Mouse (Mus musculus) lung, postnatal 4 days (tissue): ENCODE measurements around the gene Ppp6c.
A peak's percentile ranks its signal among the peaks of the same experiment; 100 is the strongest.
"Not testable (repeated sequence)": the region's sequence is repeated elsewhere in the genome, so short reads cannot be mapped to it uniquely, and the experiment has no call there.

ENCODE experiments used
- DNase-seq, 2 experiments: peaks; one replicate each; pipeline ENCODE4 v3.0.0; 2021

Gene Ppp6c

DNA sequence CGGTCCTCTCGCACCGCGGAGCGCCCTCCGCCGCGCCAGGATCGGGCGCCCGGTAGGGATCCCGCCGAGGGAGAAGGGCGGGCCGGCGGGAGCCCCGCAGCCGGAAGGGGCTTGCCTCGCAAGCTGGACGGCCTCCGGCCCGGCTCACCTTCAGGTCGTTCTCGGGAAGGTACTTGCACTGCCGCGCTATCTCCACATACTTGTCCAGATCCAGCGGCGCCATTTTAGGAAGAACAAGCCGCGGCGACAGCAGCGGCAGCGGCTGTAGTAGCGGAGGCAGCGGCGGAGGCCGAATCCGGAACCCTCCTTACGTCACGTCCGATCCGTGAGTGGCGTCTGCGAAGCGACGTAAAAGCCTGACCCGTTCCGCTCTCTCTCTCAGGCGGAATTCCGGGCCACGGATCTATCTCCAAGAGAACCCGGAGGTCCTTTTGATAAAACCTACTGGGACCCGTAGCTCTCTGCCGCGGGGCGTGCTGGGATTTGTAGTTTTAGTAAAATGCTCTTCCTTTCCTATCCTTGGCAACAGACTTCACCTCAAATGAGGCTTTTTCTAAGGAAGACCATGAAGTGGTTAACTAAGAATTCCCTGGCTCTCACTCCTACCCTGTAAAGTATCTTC, at the start of gene Ppp6c:
Gene Ppp6c (minus strand): TSS at position 433 of the 622 bp plus-strand sequence.
- DNase-seq: peak; percentile 92 to 95

DNA sequence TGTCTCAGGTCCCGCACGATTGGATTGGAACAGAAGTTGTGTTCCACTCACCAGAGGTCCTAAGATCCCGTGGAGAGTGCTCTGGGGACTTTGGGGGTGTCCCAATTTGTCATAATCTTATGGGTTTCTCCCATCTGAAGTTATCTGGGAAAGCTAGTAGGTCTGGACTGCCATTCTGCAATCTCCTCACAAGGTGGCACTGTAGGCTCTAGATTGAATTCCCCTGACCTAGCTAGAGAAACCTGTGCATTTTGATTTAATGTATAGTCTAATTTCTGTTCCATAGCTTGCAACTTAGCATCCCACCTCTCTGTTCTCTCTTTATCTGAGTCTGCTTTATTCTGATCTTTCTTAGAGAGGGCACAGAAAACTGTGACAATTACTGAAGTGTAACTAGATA, 42.1 kb upstream of the Ppp6c start:
- DNase-seq: peak in 1 of 2 experiments; percentile 11

DNA sequence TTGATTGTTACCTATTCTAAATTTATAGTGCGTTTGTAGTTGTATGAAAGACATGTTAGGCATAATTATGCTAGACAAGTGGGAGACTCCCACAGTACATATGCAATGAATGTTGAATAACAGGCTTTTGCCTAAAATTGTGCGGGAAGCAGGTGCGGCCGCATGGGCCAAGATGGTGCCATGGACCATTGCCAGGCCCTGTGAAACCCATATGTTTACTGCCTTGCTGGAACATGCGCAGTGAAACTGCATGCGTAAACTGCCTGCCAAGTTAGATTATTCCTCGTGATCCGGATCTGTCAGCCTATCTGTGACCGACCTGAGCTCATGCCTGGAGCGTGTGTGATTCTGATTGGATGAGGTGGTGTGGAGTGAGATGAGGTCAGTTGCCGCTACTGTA, 26.0 kb upstream of the Ppp6c start:
- not testable (repeated sequence) for DNase-seq

DNA sequence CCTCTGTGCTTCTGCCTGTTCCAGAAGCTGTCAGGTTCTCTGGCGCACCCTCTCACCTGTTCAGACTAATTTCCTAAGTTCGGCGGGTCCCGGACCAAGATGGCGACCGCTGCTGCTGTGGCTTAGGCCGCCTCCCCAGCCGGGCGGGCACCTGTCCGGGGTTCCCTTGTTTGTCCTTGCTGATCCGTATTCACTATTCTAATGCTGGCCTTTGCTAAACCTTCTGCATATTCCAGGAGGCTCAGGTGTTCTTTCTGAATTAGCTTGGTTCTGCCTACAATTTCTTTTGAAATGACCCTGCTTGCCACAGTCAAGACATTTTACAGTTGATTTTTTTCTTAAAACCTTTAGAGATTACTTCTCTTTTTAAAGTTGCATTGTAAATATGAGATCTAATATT, 20.6 kb upstream of the Ppp6c start:
- DNase-seq: not testable (repeated sequence)

DNA sequence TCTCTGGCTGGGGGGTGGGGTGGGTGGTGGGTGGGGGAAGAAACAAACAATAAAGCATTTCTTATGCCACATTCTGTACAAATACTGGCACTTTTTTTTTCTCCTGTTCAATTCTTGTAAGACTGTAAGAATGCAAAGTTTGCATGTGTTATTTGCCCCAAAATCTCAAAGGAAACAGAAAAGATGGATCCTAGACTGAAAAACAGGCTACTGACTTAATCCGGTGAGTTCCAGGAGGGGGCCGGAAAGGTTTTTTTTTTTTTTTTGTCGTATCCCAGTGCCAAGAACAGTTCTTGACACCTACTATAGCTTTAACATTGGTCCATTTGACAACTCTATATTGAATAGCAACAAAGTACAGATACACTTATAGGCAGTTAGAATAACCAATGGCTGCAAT, 480 bp upstream of the Ppp6c start:
- DNase-seq: no peak

DNA sequence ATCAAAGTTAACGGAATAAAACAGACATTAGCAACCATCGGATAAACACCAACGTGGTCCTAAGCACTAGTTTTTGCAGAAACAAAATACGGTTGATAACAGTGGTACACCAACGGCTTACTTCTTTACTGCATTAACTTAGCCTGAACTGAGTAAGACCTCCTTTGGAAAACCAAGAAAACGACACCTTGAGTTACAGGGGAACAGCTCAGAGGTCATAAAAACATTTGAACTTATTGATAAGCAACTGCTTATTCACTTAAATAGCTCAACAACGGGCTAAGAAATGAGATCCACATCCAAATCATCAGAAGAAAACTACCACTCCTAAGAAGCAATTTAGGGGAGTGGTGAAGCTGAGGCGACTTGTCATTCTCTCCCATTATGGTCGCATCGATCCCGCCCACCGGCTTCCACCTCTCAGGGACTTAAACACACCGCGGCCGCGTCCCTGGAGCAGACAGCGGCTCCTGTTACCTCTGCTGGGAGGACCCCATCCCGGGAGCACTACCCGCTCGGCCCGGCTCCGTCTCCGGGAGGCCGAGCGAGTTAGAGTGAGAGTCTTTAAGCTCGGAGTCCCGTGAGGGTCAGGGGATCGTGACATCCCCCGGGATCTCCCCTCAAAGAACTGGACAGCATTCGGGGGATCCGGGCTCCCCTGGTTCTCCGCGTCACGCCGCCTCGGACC, 776 bp downstream of the Ppp6c start:
- peak in 1 of 2 experiments; percentile 49 for DNase-seq

DNA sequence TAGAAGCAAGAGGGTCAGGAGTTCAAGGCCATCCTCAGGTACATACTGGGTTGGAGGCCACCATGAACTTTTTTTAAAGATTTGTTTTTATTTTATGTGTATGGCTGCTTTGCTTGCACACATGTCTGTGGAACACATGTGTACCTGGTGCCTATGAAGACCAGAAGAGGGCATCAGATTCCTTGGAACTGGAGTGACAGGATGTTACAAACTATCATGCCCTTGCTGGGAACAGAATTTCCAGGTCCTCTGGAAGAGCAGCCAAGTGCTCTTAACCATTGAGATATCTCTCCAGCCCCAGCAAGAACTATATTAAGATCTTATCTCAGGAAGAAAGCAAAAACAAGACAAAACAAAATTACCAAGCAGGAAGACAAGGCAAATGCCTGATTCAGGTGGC, 1.6 kb downstream of the Ppp6c start:
- no peak for DNase-seq

DNA sequence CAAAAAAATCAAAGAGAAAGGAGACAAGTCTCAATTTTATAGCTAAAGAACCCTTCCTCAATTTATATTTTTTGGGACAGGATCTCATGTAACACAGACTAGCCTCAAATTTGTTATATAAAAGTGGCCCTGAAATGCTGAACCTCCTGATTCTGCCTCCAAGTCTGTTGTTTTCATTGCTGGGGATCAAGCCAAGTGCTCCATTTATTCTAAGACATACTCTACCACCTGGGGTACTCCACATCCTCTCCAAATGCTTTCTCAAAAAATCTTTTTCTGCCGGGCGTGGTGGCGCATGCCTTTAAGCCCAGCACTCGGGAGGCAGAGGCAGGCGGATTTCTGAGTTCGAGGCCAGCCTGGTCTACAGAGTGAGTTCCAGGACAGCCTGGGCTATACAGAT, 6.2 kb downstream of the Ppp6c start:
- no peak for DNase-seq

DNA sequence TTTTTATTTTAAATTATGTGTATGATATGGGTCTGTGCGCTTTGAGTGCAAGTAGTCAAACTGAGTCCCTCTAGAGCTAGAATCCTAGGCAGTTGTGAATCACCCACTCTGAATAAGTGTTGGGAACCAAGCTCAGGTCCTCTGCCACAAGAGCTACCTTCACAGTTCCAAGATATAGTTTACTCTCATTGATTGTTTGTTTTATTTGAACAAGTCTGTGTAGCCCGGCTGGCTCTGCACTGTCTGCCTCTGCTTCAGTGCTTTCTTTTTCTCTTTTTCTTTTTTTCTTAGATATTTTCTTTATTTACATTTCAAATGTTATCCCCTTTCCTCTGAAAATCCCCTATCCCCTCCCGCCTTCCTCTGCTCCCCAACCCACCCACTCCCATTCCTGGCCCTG, 7.2 kb downstream of the Ppp6c start:
- DNase-seq: no peak

DNA sequence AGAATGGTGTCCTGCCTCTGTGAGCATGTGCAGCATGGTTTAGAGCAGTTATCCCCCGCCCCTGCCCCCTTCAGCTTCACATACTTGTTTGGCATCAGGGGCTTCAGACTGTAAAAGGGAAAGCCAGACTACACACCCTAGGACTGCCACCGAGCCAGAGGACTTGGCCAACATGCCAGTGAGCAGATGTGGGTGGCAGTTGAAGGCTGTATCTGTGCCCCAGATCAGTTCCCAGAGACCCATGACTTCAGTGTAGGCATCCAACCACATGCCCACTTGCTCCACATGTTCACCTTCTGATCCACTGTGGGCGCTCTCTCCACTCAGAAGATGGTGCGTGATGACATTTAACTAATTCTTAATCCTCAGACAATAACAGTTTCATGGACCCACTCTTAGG, 9.1 kb downstream of the Ppp6c start:
- no peak for DNase-seq

DNA sequence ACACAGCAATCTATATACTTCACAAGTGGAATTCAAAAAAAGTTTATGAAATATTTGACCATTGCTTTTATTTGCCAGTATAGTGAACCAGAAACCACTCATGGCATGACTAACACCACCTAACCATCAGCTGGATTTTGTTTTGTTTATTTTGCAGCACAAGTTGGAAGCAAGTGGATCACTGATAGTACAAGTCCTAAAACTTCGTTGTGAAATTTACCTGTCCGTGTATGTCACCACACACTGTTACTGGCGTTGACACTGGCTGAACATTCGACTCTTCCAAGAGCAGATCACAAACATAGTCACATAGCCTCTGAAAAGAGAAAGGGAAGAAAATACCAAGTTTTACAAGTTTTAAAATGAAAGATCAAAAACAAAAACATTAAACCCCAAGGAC, 15.5 kb downstream of the Ppp6c start:
- no peak for DNase-seq

DNA sequence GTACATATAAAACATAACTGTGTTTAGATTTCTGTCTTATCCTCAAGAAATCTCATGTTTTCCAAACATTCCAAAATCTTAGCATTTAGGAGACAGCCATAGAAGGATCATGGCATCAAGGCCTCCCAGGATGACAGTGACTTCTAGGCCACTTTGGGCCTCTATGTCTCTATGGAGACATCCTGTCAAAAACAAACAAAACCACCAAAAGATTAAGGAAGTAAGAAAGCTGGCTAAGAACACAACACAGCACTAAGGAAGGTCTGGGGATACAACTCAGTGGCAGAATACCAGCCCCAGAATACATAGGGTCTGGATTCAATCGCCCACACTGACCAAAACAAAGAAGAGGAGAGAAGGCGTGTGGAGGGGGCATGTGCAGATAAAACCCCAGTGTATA, 22.9 kb downstream of the Ppp6c start:
- no peak for DNase-seq

DNA sequence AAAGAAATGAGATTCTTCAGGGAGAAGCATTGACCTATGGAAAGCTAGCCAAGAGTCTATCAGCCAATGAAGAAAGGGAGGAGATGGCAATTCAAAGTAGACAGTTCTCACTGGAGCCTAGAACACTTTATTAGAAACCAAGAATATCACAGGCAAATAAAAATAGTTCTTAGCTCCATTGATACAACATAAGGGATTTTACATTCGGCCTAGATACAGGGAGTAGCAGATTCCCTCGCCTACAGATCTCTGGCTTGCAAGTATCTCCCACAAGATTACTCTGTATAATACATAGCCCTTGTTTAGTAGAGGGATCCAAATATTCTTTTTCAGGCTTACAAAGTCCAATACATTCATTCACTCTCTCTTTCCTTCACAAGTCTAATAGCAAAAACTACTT, 31.4 kb downstream of the Ppp6c start:
- no peak for DNase-seq

DNA sequence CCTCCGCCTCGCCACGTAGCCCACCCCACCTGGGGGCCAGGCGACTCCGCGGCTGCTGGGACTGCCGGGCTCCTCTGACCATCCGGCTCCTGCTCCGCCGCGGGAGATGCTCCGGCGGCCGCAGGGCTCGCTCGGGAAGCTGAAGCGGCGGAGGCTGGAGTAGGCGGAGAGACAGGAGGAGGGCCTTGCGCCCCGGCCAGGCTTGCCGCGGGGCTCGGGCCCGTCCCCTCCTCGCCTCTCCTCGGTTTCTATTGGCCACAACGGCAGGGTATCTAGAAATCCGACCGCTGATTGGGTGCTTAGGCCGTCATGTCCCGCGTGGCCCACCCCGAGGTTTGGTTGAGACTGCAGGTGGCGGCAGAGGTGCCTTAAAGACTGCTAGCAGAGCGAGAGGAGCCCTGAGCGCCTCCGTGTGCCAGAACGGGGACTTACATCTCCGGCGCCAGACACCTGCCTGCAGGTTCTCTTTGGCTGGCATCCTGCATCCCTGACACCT, 35.6 kb downstream of the Ppp6c start, which contains the start of gene Scai:
Gene Scai (minus strand): TSS at position 174 of the 496 bp plus-strand sequence.
- peak; percentile 98 for DNase-seq

DNA sequence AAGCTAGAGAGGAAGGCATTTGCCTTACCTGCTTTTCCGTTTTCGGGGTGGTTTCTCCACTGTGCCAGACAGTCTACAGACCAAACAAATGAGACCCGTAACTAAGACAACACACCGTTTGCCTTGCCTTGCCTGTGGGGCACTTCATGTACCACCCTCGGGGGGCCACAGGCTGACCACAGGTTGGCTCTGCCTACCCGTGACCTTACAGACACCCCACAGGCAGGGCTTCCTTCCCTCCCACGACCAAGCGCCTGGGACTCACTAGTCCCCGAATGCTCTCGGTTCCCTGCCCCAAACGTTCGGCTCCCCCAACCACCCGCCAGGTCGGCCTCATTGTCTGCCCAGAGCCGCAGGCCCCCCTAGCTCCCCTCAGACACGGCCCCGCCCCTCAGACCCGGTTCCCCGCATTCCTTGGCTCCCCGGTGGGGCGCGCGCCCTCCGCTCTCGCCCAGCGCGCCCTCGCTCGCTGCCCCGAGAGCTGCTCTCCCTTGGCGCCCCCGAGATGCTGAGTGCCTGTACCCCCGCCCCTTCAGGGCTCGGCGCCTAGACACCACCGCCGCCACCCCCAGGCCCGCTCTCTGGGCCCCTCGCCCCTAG, 36.2 kb downstream of the Ppp6c start:
- no peak for DNase-seq

DNA sequence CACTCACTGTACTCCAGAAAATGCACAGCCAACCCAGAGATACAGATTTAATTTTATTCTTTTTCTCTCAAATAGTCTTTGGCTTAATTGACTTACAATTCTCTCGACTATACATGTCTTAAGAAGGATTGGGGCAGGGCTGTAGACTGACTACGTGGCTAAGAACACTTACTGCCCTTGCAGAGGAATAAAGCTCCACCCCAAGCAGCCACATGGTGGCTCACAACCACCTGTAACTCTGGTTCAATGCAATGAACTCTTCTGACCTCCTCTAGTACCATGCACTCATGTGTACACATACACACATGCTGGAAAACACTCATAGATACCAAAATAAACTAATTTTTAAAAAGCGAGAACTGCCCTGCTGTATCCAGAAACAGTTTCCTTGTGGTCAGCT, 40.3 kb downstream of the Ppp6c start:
- DNase-seq: no peak

DNA sequence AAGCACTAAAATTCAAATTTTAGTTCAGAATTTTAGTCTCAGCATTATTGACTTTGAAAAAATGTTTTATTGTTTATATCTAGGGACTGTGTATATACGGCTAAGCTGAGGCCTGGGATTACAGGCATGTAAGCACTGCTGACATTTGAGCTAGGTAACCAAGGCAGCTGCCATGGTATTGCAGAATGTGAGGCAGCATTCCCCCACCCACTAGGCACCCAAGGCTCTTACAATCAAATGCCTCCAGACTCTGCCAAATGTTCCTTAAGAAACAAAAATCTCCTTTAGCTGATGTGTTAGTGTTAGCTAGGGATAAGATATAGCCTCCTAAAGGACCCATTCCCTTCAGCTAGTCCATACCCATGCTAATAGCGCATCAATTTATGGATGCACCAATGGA, 42.7 kb downstream of the Ppp6c start:
- DNase-seq: no peak

DNA sequence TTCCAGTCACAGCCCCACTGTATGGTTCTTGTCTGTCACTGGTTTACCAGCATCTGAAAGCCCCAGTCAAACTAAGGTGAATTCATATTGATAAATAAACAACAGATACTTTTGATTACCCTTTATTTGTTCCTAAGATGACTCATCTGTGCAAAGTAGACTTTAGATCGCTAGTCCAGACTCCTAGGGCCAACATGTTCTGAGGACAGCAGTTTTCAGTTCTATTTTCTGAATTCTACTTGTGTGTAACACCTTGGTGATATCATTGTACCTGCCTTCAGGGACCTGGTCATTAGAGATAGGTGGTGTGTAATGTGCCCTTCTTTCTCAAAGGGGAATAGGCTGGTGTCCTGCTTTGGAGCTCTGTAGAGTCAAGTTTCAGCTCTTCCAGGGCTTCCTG, 65.3 kb downstream of the Ppp6c start:
- no peak for DNase-seq

DNA sequence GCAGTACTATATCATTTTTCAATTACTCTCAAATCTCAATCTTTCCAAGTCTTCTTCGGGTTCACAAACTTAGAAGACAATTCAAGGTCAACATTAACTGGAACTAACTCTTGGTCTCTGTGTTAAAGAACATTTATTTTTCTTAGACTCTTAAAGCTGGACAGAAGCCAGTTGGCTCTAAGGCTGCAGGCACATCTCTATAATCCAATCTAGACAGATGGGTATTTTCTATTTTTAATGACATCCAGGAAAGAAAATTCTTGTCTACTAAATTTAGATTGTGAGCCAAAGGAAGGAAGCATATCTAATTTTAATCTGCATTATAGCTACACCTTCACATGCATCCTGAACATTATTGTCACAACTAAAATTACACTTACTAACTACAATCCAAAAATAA, 68.3 kb downstream of the Ppp6c start:
- DNase-seq: no peak

DNA sequence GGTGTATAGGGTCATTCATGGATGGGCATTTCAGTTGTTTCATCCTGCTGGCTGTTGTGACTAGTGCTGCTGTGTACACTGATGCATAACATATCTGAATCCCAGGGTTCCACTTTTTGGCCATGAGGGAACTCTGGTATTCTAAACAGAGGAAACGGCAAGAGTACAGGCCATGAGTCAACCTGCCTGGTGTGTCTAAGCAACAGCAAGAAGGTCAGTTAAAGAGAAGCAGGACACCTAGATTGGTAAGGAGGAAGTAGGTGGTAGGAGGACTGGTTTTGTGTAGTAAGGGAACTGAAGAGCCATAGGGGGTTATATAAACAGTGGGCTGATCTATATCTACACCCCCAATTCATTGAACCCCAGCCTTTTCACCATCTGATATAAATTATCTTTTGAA, 69.4 kb downstream of the Ppp6c start:
- DNase-seq: no peak

DNA sequence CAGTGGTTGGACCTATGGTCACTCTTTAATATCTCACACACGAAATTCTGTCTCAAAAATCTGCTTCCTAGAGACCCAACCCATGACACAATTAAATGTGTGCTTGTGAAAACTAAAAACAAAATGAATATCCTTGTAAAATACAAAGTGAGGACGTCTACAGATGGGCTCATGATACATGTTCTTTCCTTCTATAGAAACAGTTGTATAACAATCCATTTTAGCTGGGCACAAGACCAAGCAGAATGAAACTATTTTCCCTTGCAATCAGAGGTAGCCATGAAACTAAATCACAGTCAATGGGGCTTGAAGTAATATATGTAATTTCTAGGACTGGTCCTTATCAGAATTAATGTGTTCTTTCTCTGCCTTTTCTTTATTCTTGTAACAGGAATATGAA, 75.3 kb downstream of the Ppp6c start:
- no peak for DNase-seq

DNA sequence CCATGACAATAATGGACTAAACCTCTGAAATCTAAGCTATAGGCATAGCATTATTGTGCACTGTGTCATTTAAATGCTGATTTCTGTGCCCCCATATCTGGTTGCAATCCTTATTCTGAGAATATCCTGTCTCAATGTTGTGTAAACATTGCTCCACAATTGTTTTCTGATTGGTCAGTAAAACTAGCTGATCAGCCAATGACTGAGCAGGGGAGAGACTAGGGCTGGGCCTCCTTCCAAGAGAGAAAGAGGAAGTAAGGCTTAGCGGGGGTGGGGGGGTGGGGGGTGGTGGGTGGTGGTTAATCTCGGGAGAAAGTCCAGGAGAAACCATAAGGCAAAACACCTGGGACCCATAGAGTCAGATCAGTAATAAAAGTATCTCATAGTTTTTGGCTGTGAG, 78.2 kb downstream of the Ppp6c start:
- DNase-seq: no peak

DNA sequence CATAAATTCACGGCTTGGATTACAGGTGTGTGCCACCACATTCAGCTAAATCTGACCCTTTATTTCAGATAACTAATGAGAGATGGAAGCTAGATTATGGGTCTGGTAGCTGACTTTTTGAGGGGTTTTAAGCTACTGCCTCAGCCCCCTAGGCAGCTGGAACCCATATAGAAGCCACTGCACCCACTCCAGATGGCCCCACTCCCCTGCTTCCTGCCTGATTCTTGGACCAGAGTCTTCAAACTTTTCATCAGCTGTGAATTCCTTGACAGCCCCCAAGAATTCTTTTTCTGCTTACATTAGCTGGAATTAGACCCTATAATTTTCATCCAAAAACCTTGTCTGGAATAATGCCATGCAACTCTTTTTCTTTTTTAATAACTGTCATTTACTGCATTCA, 79.8 kb downstream of the Ppp6c start:
- no peak for DNase-seq
